Mouse (Mus musculus): ENCODE measurements around the gene Abcc12.

GRCm38 (mm10) chr8:86586058-86586457, 5.6 kb upstream of the Abcc12 start:
- no peak for TF ChIP-seq CTCF (IDR thresholded peaks at IDR 0.05; ENCODE audit: low read depth, low read length)
- no peak for TF ChIP-seq POLR2A (IDR thresholded peaks at IDR 0.05; ENCODE audit: borderline replicate concordance, low read depth, low read length)
